Mouse (Mus musculus) cortical plate, adult 2 months (tissue): ENCODE data around the gene F7.

Experiments used
- CTCF ChIP-seq: fragments of 200-500 bp; IDR thresholded peaks from 2 replicates; pipeline ENCODE4 v1.5.1; 2011; ENCODE audit warnings: mild to moderate bottlenecking, control low read depth, low read length; ENCODE audit not compliant: insufficient read depth; ENCODE audit errors: extremely low read depth
- POLR2A ChIP-seq: fragments of 200-500 bp; IDR thresholded peaks from 2 replicates; pipeline ENCODE4 v1.6.1; 2011; ENCODE audit warnings: mild to moderate bottlenecking, low read length, control low read depth; ENCODE audit not compliant: insufficient read depth; ENCODE audit errors: extremely low read depth

GRCm38 (mm10) chr8:12988722-12989430, 37.0 kb upstream of the F7 start:
- TF ChIP-seq CTCF, result no peak
- TF ChIP-seq POLR2A, result no peak
